Mouse (Mus musculus) heart, postnatal 0 days (tissue): ENCODE data around the gene C1qtnf7.

Experiments
- CTCF ChIP-seq: IDR thresholded peaks from 2 replicates; pipeline ENCODE4 v1.5.1; 2016; ENCODE audit warnings: antibody characterized with exemption, control low read depth, low read depth
- EP300 ChIP-seq: IDR thresholded peaks from 2 replicates; pipeline ENCODE4 v1.6.1; 2016; ENCODE audit warnings: antibody characterized with exemption, low read depth

DNA sequence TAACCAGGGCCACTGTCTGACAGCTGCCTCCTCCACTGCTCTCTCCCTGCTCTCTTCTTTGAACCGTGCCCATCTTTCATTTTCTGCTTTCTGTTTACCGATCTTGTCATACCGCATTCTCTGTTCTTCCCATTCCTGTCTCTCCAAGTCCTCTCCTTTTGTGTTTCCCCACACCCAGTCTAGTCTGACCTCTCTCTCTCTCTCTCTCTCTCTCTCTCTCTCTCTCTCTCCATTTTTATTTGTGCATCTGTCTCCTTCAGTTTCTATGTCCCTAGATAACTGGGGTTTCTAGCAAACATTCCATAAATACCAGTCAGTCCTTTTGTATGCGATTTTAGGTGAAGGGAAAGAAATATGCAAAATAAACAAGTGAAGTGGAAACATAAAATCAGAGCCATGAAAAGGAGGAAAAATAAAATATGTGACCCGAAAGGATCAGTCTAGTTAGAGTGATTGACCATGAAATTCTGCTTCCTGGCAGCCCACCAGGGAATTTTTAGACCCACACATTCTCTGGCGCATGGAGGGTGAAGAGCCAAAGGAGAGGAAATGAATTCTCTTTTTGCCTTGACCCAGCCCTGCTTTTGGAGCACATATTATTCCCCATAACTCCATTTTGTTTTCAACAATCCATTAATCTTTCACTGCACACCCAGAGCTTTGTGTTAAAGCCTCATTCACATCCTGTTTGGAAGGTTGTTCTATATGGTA is 11.7 kb downstream of the C1qtnf7 start:
- no peak for TF ChIP-seq CTCF
- no peak for TF ChIP-seq EP300
